Mouse (Mus musculus) midbrain, embryonic 10.5 days (tissue): ENCODE measurements around the gene Slc36a3. TPM values are rescaled to one million over a fixed set of nuclear protein-coding genes. Genes with fewer than 3 reads are reported as not detected.

Experiments
- DNase-seq: peaks from one replicate; pipeline ENCODE4 v3.0.0-alpha.2; 2017; ENCODE audit warnings: low spot score
- H3K27ac ChIP-seq: fragments of 300-500 bp; sonication (generic); replicated peaks from 2 replicates; pipeline ENCODE4 v1.5.1; 2016; ENCODE audit warnings: mild to moderate bottlenecking
- H3K27me3 ChIP-seq: fragments of 300-500 bp; sonication (generic); 2 replicates; pipeline ENCODE4 v1.6.1; 2016; ENCODE audit warnings: low read depth, mild to moderate bottlenecking; ENCODE audit not compliant: poor library complexity, severe bottlenecking
- H3K36me3 ChIP-seq: fragments of 300-500 bp; sonication (generic); 2 replicates; pipeline ENCODE4 v1.6.1; 2016; ENCODE audit warnings: mild to moderate bottlenecking, moderate library complexity
- H3K4me1 ChIP-seq: fragments of 300-500 bp; sonication (generic); 2 replicates; pipeline ENCODE4 v1.6.1; 2016
- H3K4me3 ChIP-seq: fragments of 300-500 bp; sonication (generic); 2 replicates; pipeline ENCODE4 v1.5.1; 2016; ENCODE audit warnings: mild to moderate bottlenecking, moderate library complexity
- H3K9me3 ChIP-seq: fragments of 300-500 bp; sonication (generic); replicated peaks from 2 replicates; pipeline ENCODE4 v1.6.1; 2016; ENCODE audit warnings: mild to moderate bottlenecking
- WGBS: fragments of 180-500 bp; shearing (Covaris S2); methylation state at CpG from one replicate; pipeline ENCODE4 v1.1.7; 2016; 5-methylcytosine and 5-hydroxymethylcytosine counted together
- polyA plus RNA-seq: library from polyadenylated mRNA; unstranded; fragments of >200 nt; fragmentation: Nextera tagmentation; extraction: Ambion mirVana; gene quantifications from 2 replicates; pipeline ENCODE4 v1.2.1, GENCODE M21; 2016

Slc36a3 gene
- polyA plus RNA-seq, 1 experiment from 2014 or later, result not detected

- peaks cover 40% of the 10 kb centered on the region for H3K27me3 ChIP-seq
- H3K4me1 ChIP-seq, result peaks cover 19% of the 10 kb centered on the region
- H3K4me3 ChIP-seq, result peak within 1 kb of the TSS; percentile 63
- H3K36me3 ChIP-seq, result no peaks in the 10 kb centered on the region
- H3K27ac ChIP-seq, result peak within 1 kb of the TSS; percentile 69
- DNase-seq, result peak; percentile 52
- WGBS, result 1% methylated on average over 50 of the region's 50 CpGs
- H3K9me3 ChIP-seq, result peaks cover 5% of the 10 kb centered on the region; the same call in 1 of the 2 replicates
Measured at GRCm38 (mm10) chr11:55077331-55078231, 73.9 kb downstream of the Slc36a3 start, which contains the start of gene Ccdc69. Ccdc69 (minus strand) TSS chr11:55078131.

GRCm38 (mm10) chr11:55076234-55076633 is 75.3 kb downstream of the Slc36a3 start:
- WGBS, result 88% methylated on average over 5 of the region's 5 CpGs
- H3K4me3 ChIP-seq, result no peak overlapping the region

GRCm38 (mm10) chr11:55075602-55076001 is 75.9 kb downstream of the Slc36a3 start:
- 88% methylated on average over 2 of the region's 2 CpGs for WGBS
- no peaks in the 10 kb centered on the region; the same call in 1 of the 2 replicates for H3K9me3 ChIP-seq
- DNase-seq, result no peak
- H3K4me1 ChIP-seq, result peaks cover 19% of the 10 kb centered on the region
- no peaks in the 10 kb centered on the region for H3K36me3 ChIP-seq
- no peak overlapping the region for H3K4me3 ChIP-seq
- H3K27me3 ChIP-seq, result peaks cover 40% of the 10 kb centered on the region
- no peak overlapping the region for H3K27ac ChIP-seq

More at GRCm38 (mm10) chr11:55076234-55076633, 75.3 kb downstream of the Slc36a3 start:
- Histone ChIP-seq H3K4me1 (peaks cover 19% of the 10 kb centered on the region), H3K27me3 (peaks cover 40% of the 10 kb centered on the region), H3K9me3 (no peaks in the 10 kb centered on the region; the same call in 1 of the 2 replicates), H3K36me3 (no peaks in the 10 kb centered on the region), H3K27ac (no peak overlapping the region)
- DNase-seq, result no peak

Other genes starting within 250 kb of the Slc36a3 start
- gene Gpx3, start 249.3 kb downstream of the Slc36a3 start, polyA plus RNA-seq, result 68.6 and 72.1 TPM in 2 replicates
- gene Tnip1, start 188.8 kb downstream of the Slc36a3 start, polyA plus RNA-seq, result 9.5 and 11.6 TPM in 2 replicates
- 53.9 and 71.1 TPM in 2 replicates for gene Anxa6, start 118.3 kb downstream of the Slc36a3 start, polyA plus RNA-seq
- 0.34 and 0.39 TPM in 2 replicates for gene Ccdc69, start 73.6 kb downstream of the Slc36a3 start, polyA plus RNA-seq
- 9.3 and 11.9 TPM in 2 replicates for gene Gm2a, start 53.6 kb downstream of the Slc36a3 start, polyA plus RNA-seq
- 0.17 and 0.20 TPM in 2 replicates for gene Slc36a2, start 33.4 kb upstream of the Slc36a3 start, polyA plus RNA-seq
- gene Slc36a1, start 52.6 kb upstream of the Slc36a3 start, polyA plus RNA-seq, result 0.77 and 1.0 TPM in 2 replicates
- 0.02 and 0.04 TPM in 2 replicates for gene Fat2, start 184.9 kb upstream of the Slc36a3 start, polyA plus RNA-seq